Mouse (Mus musculus): ENCODE measurements around the gene Rdh5.
A peak's percentile ranks its signal among the peaks of the same experiment; 100 is the strongest.

Rdh5 gene

DNA sequence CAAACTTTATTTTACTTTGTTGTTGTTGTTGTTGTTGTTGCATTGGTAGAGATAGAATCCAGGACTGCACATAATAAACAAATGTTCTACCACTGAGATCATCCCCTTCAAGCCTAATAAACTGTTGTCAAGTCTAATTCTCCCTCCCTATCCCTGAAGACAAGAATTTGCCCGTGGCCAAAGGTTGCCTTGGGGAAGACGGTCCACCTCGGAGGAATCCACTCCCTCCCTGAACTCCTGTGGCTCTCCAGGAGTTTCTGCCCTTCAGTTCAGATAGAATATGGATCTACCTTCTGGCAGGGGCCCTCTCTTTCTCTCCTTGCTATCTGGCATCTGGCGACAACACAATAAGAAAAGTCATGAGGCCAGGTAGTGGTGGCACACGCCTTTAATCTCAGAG lies 17.9 kb downstream of the Rdh5 start:
- peak; percentile 65 to 74 for DNase-seq

GRCm38 (mm10) chr10:128902409-128902988 lies 20.2 kb downstream of the Rdh5 start:
- DNase-seq, result peak in 1 of 2 experiments; percentile 52

DNA sequence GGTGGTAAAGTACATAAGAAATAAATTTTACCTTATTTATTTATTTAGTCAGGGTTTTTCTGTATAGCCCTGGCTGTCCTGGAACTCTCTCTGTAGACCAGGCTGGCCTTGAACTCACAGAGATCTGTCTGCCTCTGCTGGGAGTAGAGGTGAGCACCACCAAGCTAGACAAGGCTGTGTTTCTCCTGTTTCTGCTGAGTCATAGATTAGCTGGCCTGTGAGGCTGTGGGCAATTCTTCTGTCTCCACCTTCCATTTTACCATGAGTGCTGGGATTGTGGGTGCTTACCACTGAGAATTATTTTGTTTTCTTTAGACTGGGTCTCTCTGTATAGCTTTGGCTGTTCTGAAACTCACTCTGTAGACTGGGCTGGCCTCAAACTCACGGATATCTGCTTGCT lies 21.3 kb downstream of the Rdh5 start:
- DNase-seq, result no peak

GRCm38 (mm10) chr10:128900698-128901097 lies 22.0 kb downstream of the Rdh5 start, which contains the start of gene Cd63:
Cd63 (plus strand) TSS chr10:128900989.
- DNase-seq, result peak in 1 of 2 experiments; percentile 5

- peak; percentile 81 to 89 for DNase-seq
Observed at GRCm38 (mm10) chr10:128899759-128900490, 22.8 kb downstream of the Rdh5 start.

- DNase-seq, result no peak
Observed at GRCm38 (mm10) chr10:128897501-128897900, 25.2 kb downstream of the Rdh5 start.

GRCm38 (mm10) chr10:128896807-128897206 lies 25.9 kb downstream of the Rdh5 start:
- no peak for DNase-seq

DNA sequence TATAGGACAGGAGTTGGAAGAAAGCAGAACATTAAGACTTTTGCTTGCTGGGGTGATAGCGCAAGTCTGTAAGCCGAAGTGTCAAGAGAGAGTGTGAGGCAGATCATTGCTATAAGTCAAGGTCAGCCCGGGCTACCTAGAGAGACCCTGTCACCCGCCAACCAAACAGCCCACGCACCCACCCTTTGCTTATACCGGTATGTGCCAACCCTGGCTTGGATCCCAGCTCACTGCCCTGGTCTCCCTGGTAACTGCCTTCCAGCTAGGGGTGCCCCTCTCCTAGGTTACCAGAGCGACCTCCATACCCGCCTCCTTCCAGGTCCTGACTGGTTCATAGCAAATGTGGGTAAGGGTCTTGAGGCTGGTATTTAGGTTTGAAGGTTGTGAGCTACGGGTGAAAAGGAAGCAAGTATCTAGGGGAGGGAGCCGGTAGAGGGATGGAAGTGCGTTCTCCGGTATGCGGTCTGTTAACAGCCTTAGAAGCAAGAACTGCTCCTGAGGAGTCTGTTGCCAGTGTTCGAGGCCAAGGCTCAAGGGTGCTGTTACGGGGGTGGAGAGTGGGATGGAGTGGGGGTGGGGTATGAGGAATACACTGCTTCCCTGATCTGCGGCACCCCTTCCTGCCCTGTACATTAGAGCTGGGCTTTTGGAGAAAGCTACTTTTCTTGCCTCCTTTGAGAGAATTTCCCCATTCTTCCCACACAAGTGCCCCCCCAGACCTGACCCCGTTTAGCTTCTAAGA lies 26.6 kb downstream of the Rdh5 start:
- peak; percentile 43 to 62 for DNase-seq

DNA sequence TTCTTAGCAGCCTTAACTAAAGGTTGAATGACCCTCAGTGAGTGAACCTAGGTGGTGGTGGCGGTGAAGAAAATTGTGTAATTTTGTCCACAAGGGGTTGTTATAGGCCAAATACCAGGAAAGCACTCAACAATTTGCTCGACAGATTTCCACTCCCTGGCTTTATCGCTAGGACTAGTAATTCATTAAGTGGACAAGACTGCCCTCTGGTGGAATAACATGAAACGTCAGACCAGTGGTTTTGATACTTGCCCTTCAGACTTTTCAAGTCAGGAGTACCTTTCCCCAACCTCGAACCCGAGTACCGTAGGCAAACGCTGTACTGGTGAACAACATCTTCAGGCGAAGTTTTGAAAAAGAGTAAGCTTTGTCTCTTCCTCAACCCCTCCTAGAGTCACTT lies 27.3 kb downstream of the Rdh5 start:
- DNase-seq, result peak; percentile 85 to 89

DNA sequence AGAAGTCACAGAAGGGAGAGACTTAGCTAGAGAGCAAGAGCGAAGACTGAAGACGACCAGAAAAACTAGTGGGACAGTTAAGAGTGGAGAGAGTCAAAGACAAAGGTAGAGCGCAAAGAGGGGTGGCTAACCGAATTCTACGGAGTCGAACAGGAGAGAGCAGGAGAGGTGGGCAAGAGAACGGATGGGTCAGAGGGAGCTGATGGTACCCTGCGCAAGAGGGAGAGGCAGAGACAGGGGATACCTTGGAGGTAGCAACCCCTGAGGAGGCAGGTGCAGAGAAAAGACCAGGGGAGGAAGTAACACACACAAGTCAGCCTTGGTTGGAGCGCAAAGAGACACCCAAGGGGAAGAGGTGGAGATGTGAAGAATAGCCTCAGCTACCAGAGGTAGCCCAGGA lies 30.4 kb downstream of the Rdh5 start:
- DNase-seq, result no peak

DNA sequence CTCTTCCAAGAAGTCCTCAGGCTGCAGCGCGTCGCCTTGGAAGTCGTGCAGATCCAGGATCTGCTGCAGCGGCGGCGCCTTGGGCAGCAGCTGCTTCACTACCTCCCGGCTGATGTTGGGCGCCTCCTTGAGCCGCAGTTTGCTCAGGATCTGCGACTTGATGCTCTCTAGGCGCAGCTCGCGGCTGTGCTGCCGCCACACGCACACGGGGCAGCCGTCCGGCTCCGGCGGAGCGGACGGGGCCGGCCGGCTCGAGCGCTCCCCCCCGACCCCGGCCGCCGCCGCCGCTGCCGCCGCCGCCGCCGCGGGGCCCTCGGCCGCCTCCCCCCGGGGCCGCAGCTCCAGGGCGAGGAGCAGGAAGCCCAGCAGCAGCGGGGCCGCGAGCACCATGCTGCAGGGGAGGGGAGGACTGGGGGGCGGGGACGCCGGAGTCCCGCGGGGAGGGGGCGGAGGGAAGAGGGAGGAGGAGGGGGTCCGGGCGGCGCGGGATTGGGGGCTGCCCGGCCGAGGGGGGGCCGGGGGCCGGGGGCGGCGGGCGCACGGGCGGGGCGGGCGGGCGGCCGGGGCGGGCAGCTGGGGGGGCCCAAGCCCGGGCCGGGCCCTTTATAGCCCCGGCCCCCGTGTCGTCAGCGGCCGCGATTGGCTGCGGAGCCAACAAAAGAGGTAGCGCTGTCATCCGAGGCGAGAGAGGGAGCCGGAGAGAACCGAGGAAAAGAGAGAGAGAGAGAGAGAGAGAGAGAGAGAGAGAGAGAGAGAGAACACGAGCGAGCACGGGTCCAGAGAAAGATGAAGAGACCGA lies 31.2 kb downstream of the Rdh5 start, which contains the start of gene Gdf11:
Gene Gdf11, minus strand, starts transcription at position 423 of the 799 bp plus-strand sequence.
- DNase-seq, result no peak

GRCm38 (mm10) chr10:128890383-128891295 lies 32.0 kb downstream of the Rdh5 start:
- DNase-seq, result no peak

DNA sequence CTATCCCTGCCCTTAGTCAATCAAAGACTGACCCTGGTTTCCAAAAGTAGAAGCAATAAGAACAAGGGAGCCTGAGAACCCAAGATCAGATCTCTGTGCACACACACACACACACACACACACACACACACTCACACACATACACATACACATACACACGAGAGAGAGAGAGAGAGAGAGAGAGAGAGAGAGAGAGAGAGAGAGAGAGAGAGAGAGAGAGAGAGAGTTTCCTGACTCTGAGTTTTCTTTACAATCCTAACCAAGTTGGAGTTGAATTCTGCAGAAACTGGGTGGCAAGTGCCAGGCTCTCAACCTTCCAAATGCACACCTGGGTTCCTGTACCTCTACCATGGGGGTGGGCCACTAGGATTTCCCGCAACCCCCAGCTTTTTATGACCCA lies 32.8 kb downstream of the Rdh5 start:
- no peak for DNase-seq

GRCm38 (mm10) chr10:128888941-128889827 lies 33.5 kb downstream of the Rdh5 start:
- no peak for DNase-seq

- DNase-seq, result peak; percentile 56 to 62
Observed at GRCm38 (mm10) chr10:128882067-128882466, 40.6 kb downstream of the Rdh5 start.

DNA sequence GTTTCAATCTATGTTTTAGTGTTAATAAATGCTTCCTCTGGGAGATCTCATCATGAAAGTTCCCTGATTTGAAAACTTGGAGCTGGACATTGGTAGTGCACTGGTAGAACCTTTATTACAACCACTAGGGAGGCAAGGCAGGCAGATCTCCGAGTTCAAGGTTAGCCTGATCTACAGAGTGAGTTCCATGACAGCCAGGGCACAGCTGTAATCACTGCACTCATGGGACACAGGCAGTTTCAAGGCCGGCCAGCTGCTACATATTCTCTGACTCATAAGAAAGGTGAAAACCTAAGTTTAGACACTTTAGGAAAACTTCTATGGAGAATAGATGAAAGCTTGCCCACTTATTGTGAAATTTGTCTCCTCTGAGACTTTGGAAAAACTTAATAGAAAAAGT lies 43.9 kb downstream of the Rdh5 start:
- DNase-seq, result no peak

GRCm38 (mm10) chr10:128878291-128878690 lies 44.4 kb downstream of the Rdh5 start:
- no peak for DNase-seq

DNA sequence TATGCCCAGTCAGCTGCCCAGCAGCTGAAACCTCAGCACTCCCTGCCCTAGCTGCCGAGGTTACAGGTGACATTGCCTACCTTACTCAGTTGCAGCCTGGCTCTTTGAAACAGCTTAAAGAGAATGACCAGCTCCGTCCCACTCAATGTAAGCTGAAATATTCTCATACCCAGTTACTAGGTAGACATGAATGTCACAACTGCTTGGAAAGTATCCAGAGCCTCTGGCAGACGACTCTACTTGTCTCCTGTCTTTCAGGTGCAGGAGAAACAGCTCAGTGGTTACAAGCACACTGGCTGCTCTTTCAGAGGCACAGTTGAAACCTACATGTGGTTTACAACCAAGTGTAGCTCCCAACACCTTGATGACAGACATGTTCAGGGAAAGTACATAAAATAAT lies 52.3 kb downstream of the Rdh5 start:
- DNase-seq, result no peak

GRCm38 (mm10) chr10:128866518-128866917 lies 56.2 kb downstream of the Rdh5 start:
- DNase-seq, result no peak

DNA sequence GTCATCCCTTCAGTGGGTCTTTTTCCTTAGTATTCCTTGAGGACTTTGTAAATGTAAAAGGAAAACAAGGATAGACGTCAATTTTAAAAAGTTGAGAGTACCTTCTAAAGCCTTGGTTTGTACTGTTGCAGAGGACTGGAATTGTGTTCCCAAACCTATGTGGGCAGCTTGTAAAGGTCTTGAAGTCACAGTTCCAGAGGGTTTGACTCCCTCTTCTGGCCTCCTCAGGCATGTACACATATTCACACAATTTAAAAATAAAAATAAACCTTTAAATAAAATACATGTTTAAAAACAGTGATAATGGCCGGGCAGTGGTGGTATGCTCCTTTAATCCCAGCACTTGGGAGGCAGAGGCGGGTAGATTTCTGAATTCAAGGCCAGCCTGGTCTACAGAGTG lies 56.6 kb downstream of the Rdh5 start:
- no peak for DNase-seq

All from kidney, adult 8-10 months (tissue).